Mouse (Mus musculus) neural tube, embryonic 10.5 days (tissue): Measurements from ENCODE around the gene Adam25.
"Not testable (repeated sequence)": the region's sequence is repeated elsewhere in the genome, so short reads cannot be mapped to it uniquely, and the experiment has no call there.

Source experiments
- DNase-seq: peaks from one replicate; pipeline ENCODE4 v3.0.0-alpha.2; 2017; ENCODE audit warnings: low spot score; ENCODE audit errors: extremely low spot score

The Adam25 gene

GRCm38 (mm10) chr8:40751908-40752307 lies at the start of gene Adam25:
Gene Adam25 (plus strand): TSS chr8:40752208.
- not testable (repeated sequence) for DNase-seq

GRCm38 (mm10) chr8:40715406-40715805 lies 36.6 kb upstream of the Adam25 start:
- DNase-seq, result not testable (repeated sequence)

- no peak for DNase-seq
Measured at GRCm38 (mm10) chr8:40715986-40716385, 36.0 kb upstream of the Adam25 start.

- DNase-seq, result no peak
Measured at GRCm38 (mm10) chr8:40783320-40783719, 31.3 kb downstream of the Adam25 start.

- not testable (repeated sequence) for DNase-seq
Measured at GRCm38 (mm10) chr8:40792973-40793372, 41.0 kb downstream of the Adam25 start, which contains the start of gene Adam20. Gene Adam20 (plus strand): TSS chr8:40793273.

- no peak for DNase-seq
Measured at GRCm38 (mm10) chr8:40803379-40804079, 51.5 kb downstream of the Adam25 start.
